Mouse (Mus musculus): ENCODE measurements around the gene Zc2hc1b.

- no peak for TF ChIP-seq POLR2A (IDR thresholded peaks at IDR 0.05; ENCODE audit: extremely low read depth, insufficient read depth, low read length)
- TF ChIP-seq CTCF (IDR thresholded peaks at IDR 0.05; ENCODE audit: low read depth, low read length) = no peak
These were observed 24.9 kb downstream of the Zc2hc1b start for GRCm38 (mm10) chr10:13152811-13153364.

All from liver, adult 2 months (tissue).